Mouse (Mus musculus): ENCODE measurements around the gene Atp6v1e2. TPM values are rescaled to one million over a fixed set of nuclear protein-coding genes. Genes with fewer than 3 reads are reported as not detected.
A peak's percentile ranks its signal among the peaks of the same experiment; 100 is the strongest.

Atp6v1e2 gene
- polyA plus RNA-seq, 1 experiment from 2014 or later = 0.14 TPM

GRCm38 (mm10) chr17:86937497-86938155 lies 10.1 kb downstream of the Atp6v1e2 start:
- H3K27me3 ChIP-seq (ENCODE audit: control insufficient read depth, insufficient read depth, low read length) = no peaks in the 10 kb centered on the region; the same call in 1 of the 2 replicates
- peaks cover 2% of the 10 kb centered on the region for H3K4me1 ChIP-seq (ENCODE audit: control insufficient read depth, insufficient read depth, low read length)
- H3K27ac ChIP-seq (ENCODE audit: low read depth, low read length) = no peak overlapping the region

GRCm38 (mm10) chr17:86937064-86937463 lies 10.6 kb downstream of the Atp6v1e2 start:
- DNase-seq (ENCODE audit: low spot score, missing footprints) = no peak
- Histone ChIP-seq H3K9ac (ENCODE audit: low read length) (peak overlapping the region; percentile 39; the same call in 1 of the 2 replicates), H3K36me3 (ENCODE audit: control insufficient read depth, insufficient read depth, low read length) (no peaks in the 10 kb centered on the region), H3K27ac (ENCODE audit: low read depth, low read length) (no peak overlapping the region), H3K27me3 (ENCODE audit: control insufficient read depth, insufficient read depth, low read length) (no peaks in the 10 kb centered on the region; the same call in 1 of the 2 replicates), H3K9me3 (ENCODE audit: control insufficient read depth, low read length) (no peaks in the 10 kb centered on the region), H3K4me2 (peak overlapping the region; percentile 56), H3K4me3 (ENCODE audit: low read depth, low read length) (no peak overlapping the region), H3K4me1 (ENCODE audit: control insufficient read depth, insufficient read depth, low read length) (peaks cover 2% of the 10 kb centered on the region)
- WGBS = 76% methylated on average over 2 of the region's 2 CpGs
- ATAC-seq (ENCODE audit: low FRiP score) = no peak

More at GRCm38 (mm10) chr17:86937497-86938155, 10.1 kb downstream of the Atp6v1e2 start:
- no peaks in the 10 kb centered on the region for H3K36me3 ChIP-seq (ENCODE audit: control insufficient read depth, insufficient read depth, low read length)
- H3K4me3 ChIP-seq (ENCODE audit: low read depth, low read length) = peak overlapping the region; percentile 32
- WGBS = 3% methylated on average over 20 of the region's 20 CpGs
- ATAC-seq (ENCODE audit: low FRiP score) (peak; percentile 94), DNase-seq (ENCODE audit: low spot score, missing footprints) (peak; percentile 98)
- H3K4me2 ChIP-seq = peak overlapping the region; percentile 56
- H3K9me3 ChIP-seq (ENCODE audit: control insufficient read depth, low read length) = no peaks in the 10 kb centered on the region
- peak overlapping the region; percentile 39 for H3K9ac ChIP-seq (ENCODE audit: low read length)

DNA sequence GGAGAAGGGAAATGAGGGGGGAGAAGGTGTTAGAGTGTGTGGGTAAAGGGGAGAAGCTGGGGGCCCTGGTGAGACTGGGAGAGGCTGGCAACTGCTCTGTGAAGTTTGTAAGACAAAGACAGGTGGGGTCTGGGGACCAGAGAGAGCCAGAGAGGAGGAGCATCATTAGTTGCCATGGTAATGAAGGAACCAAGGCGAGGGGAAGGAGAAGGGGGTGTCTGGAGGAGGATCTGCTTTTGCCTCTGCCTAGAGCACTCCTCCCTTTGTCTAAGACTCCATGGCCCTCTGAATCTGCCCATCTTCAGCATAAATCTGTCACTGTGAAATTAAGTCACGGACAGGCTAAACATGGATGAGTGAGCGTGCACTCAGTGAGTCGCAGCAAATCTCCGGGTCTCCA lies 14.8 kb downstream of the Atp6v1e2 start:
- H3K4me1 ChIP-seq (ENCODE audit: control insufficient read depth, insufficient read depth, low read length) = no peaks in the 10 kb centered on the region; the same call in 1 of the 2 replicates
- 35% methylated on average over 5 of the region's 5 CpGs for WGBS
- no peaks in the 10 kb centered on the region for H3K36me3 ChIP-seq (ENCODE audit: control insufficient read depth, insufficient read depth, low read length)
- ATAC-seq (ENCODE audit: low FRiP score) (no peak; the same call in 1 of the 2 replicates), DNase-seq (ENCODE audit: low spot score, missing footprints) (no peak)
- no peak overlapping the region for H3K27ac ChIP-seq (ENCODE audit: low read depth, low read length)
- no peak overlapping the region for H3K4me2 ChIP-seq
- H3K4me3 ChIP-seq (ENCODE audit: low read depth, low read length) = no peak overlapping the region
- no peak overlapping the region for H3K9ac ChIP-seq (ENCODE audit: low read length)
- H3K9me3 ChIP-seq (ENCODE audit: control insufficient read depth, low read length) = no peaks in the 10 kb centered on the region
- H3K27me3 ChIP-seq (ENCODE audit: control insufficient read depth, insufficient read depth, low read length) = no peaks in the 10 kb centered on the region; the same call in 1 of the 2 replicates

GRCm38 (mm10) chr17:86929981-86930380 lies 17.7 kb downstream of the Atp6v1e2 start:
- Histone ChIP-seq H3K4me3 (ENCODE audit: low read depth, low read length) (no peak overlapping the region), H3K36me3 (ENCODE audit: control insufficient read depth, insufficient read depth, low read length) (no peaks in the 10 kb centered on the region), H3K4me2 (no peak overlapping the region), H3K27ac (ENCODE audit: low read depth, low read length) (no peak overlapping the region), H3K9me3 (ENCODE audit: control insufficient read depth, low read length) (peaks cover 4% of the 10 kb centered on the region; the same call in 1 of the 2 replicates), H3K27me3 (ENCODE audit: control insufficient read depth, insufficient read depth, low read length) (no peaks in the 10 kb centered on the region; the same call in 1 of the 2 replicates), H3K9ac (ENCODE audit: low read length) (no peak overlapping the region), H3K4me1 (ENCODE audit: control insufficient read depth, insufficient read depth, low read length) (no peaks in the 10 kb centered on the region)
- ATAC-seq (ENCODE audit: low FRiP score) (no peak), DNase-seq (ENCODE audit: low spot score, missing footprints) (no peak)

- H3K4me1 ChIP-seq (ENCODE audit: control insufficient read depth, insufficient read depth, low read length) = no peaks in the 10 kb centered on the region
- no peak overlapping the region for H3K4me2 ChIP-seq
- no peak overlapping the region for H3K27ac ChIP-seq (ENCODE audit: low read depth, low read length)
- DNase-seq (ENCODE audit: low spot score, missing footprints) = no peak
- no peak for ATAC-seq (ENCODE audit: low FRiP score)
- 91% methylated on average over 6 of the region's 6 CpGs for WGBS
- H3K4me3 ChIP-seq (ENCODE audit: low read depth, low read length) = no peak overlapping the region
- no peak overlapping the region for H3K9ac ChIP-seq (ENCODE audit: low read length)
- H3K9me3 ChIP-seq (ENCODE audit: control insufficient read depth, low read length) = peaks cover 4% of the 10 kb centered on the region; the same call in 1 of the 2 replicates
- no peaks in the 10 kb centered on the region; the same call in 1 of the 2 replicates for H3K27me3 ChIP-seq (ENCODE audit: control insufficient read depth, insufficient read depth, low read length)
- H3K36me3 ChIP-seq (ENCODE audit: control insufficient read depth, insufficient read depth, low read length) = no peaks in the 10 kb centered on the region
Observed at GRCm38 (mm10) chr17:86929355-86929754, 18.3 kb downstream of the Atp6v1e2 start.

- Histone ChIP-seq H3K27ac (ENCODE audit: low read depth, low read length) (no peak overlapping the region), H3K9ac (ENCODE audit: low read length) (no peak overlapping the region), H3K27me3 (ENCODE audit: control insufficient read depth, insufficient read depth, low read length) (no peaks in the 10 kb centered on the region), H3K9me3 (ENCODE audit: control insufficient read depth, low read length) (peaks cover 4% of the 10 kb centered on the region; the same call in 1 of the 2 replicates), H3K4me2 (no peak overlapping the region), H3K4me3 (ENCODE audit: low read depth, low read length) (no peak overlapping the region), H3K36me3 (ENCODE audit: control insufficient read depth, insufficient read depth, low read length) (no peaks in the 10 kb centered on the region), H3K4me1 (ENCODE audit: control insufficient read depth, insufficient read depth, low read length) (no peaks in the 10 kb centered on the region)
- ATAC-seq (ENCODE audit: low FRiP score) (no peak), DNase-seq (ENCODE audit: low spot score, missing footprints) (no peak)
- WGBS = 84% methylated on average over 3 of the region's 3 CpGs
Observed at GRCm38 (mm10) chr17:86926836-86927235, 20.9 kb downstream of the Atp6v1e2 start.

DNA sequence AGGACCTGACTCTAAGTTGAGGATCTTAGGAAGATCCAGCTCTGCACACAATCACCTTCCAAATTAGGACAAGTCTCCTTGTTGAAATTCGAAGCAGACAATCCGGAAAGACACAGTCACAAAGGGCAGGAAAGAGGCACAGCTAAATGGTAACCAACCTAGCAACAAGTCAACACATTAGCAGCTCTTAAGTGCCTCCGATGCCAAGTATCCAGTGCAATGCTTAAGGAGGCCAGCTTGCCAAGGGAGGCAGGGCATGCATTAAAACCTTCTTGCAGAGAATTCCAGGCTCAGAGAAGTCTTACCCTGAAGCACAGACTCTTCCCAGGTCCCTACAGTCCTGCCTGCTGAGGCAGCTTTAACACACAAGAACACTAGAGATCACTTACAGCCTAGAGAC lies 23.0 kb downstream of the Atp6v1e2 start:
- no peak overlapping the region for H3K4me3 ChIP-seq (ENCODE audit: low read depth, low read length)
- H3K9ac ChIP-seq (ENCODE audit: low read length) = no peak overlapping the region
- H3K27me3 ChIP-seq (ENCODE audit: control insufficient read depth, insufficient read depth, low read length) = no peaks in the 10 kb centered on the region
- no peak for DNase-seq (ENCODE audit: low spot score, missing footprints)
- H3K36me3 ChIP-seq (ENCODE audit: control insufficient read depth, insufficient read depth, low read length) = no peaks in the 10 kb centered on the region
- no peak overlapping the region for H3K27ac ChIP-seq (ENCODE audit: low read depth, low read length)
- no peaks in the 10 kb centered on the region for H3K4me1 ChIP-seq (ENCODE audit: control insufficient read depth, insufficient read depth, low read length)
- peaks cover 4% of the 10 kb centered on the region; the same call in 1 of the 2 replicates for H3K9me3 ChIP-seq (ENCODE audit: control insufficient read depth, low read length)
- no peak overlapping the region for H3K4me2 ChIP-seq
- 84% methylated on average over 3 of the region's 3 CpGs for WGBS
- ATAC-seq (ENCODE audit: low FRiP score) = no peak

DNA sequence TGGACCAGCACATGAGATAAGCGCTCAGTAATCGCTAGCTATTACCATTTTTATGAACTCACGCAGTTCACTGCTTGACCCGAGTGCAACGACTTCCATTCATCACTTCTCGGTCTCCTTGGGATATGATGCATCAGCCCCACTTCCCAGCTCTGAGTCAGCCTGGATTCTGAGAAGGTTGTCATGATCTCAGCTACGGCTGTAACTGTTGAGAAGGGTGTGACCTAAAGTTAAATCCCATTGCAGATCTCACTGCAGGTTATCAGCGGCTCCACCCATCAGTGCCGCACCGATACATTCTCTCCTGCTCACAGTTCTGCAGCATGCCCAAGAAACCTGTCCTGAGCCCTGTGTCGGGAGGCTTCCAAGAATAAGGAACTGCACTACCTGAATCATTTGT lies 28.0 kb downstream of the Atp6v1e2 start:
- H3K4me2 ChIP-seq = no peak overlapping the region
- DNase-seq (ENCODE audit: low spot score, missing footprints) = no peak
- no peak for ATAC-seq (ENCODE audit: low FRiP score)
- H3K9me3 ChIP-seq (ENCODE audit: control insufficient read depth, low read length) = no peaks in the 10 kb centered on the region
- 91% methylated on average over 11 of the region's 11 CpGs for WGBS
- H3K4me1 ChIP-seq (ENCODE audit: control insufficient read depth, insufficient read depth, low read length) = no peaks in the 10 kb centered on the region
- no peak overlapping the region for H3K27ac ChIP-seq (ENCODE audit: low read depth, low read length)
- H3K4me3 ChIP-seq (ENCODE audit: low read depth, low read length) = no peak overlapping the region
- no peaks in the 10 kb centered on the region for H3K36me3 ChIP-seq (ENCODE audit: control insufficient read depth, insufficient read depth, low read length)
- no peaks in the 10 kb centered on the region for H3K27me3 ChIP-seq (ENCODE audit: control insufficient read depth, insufficient read depth, low read length)
- H3K9ac ChIP-seq (ENCODE audit: low read length) = no peak overlapping the region

DNA sequence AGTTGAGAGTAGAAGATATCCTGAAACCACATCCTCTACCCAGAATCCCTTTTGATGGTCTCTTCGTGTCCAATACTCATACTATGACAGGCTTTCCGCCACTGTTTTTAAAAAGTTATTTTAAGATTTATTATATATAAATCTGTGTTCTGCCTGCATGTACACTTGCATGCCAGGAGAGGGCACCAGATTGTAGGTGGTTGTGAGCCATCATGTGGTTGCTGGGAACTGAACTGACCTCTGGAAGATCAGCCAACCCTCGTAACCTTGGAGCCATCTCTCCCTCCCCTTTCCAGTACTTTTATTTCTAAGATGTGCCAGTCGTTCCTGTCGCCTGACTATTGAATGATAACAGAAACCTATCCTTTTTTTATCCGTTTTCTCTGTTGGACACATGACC lies 28.9 kb downstream of the Atp6v1e2 start:
- 75% methylated on average over 6 of the region's 6 CpGs for WGBS
- no peak for ATAC-seq (ENCODE audit: low FRiP score)

More for the DNA sequence above, 28.9 kb downstream of the Atp6v1e2 start:
- Histone ChIP-seq H3K4me1 (ENCODE audit: control insufficient read depth, insufficient read depth, low read length) (no peaks in the 10 kb centered on the region), H3K4me2 (no peak overlapping the region), H3K36me3 (ENCODE audit: control insufficient read depth, insufficient read depth, low read length) (no peaks in the 10 kb centered on the region), H3K9ac (ENCODE audit: low read length) (no peak overlapping the region), H3K4me3 (ENCODE audit: low read depth, low read length) (no peak overlapping the region), H3K9me3 (ENCODE audit: control insufficient read depth, low read length) (no peaks in the 10 kb centered on the region), H3K27me3 (ENCODE audit: control insufficient read depth, insufficient read depth, low read length) (no peaks in the 10 kb centered on the region), H3K27ac (ENCODE audit: low read depth, low read length) (no peak overlapping the region)
- DNase-seq (ENCODE audit: low spot score, missing footprints) = no peak
